Mouse (Mus musculus): ENCODE results near the gene Hdac9.

Gene Hdac9

GRCm38 (mm10) chr12:34327111-34327510 is 589.8 kb downstream of the Hdac9 start:
- DNase-seq = no peak

GRCm38 (mm10) chr12:34312113-34312719 is 604.7 kb downstream of the Hdac9 start:
- DNase-seq = no peak

- peak; percentile 13 for DNase-seq
These were observed 611.4 kb downstream of the Hdac9 start for GRCm38 (mm10) chr12:34305453-34305852.

- DNase-seq = no peak
These were observed 624.5 kb downstream of the Hdac9 start for GRCm38 (mm10) chr12:34292346-34292745.

- no peak for DNase-seq
These were observed 629.7 kb downstream of the Hdac9 start for GRCm38 (mm10) chr12:34287218-34287617.

GRCm38 (mm10) chr12:34284888-34285287 is 632.0 kb downstream of the Hdac9 start:
- no peak for DNase-seq

- no peak for DNase-seq
These were observed 632.5 kb downstream of the Hdac9 start for GRCm38 (mm10) chr12:34284396-34284795.

- no peak for DNase-seq
These were observed 638.1 kb downstream of the Hdac9 start for GRCm38 (mm10) chr12:34278822-34279221.

GRCm38 (mm10) chr12:34273816-34274215 is 643.1 kb downstream of the Hdac9 start:
- DNase-seq = no peak

- DNase-seq = peak; percentile 23
These were observed 646.8 kb downstream of the Hdac9 start for GRCm38 (mm10) chr12:34270096-34270495.

GRCm38 (mm10) chr12:34269472-34270040 is 647.3 kb downstream of the Hdac9 start:
- peak; percentile 76 for DNase-seq

- no peak for DNase-seq
These were observed 657.2 kb downstream of the Hdac9 start for GRCm38 (mm10) chr12:34259651-34260050.

- no peak for DNase-seq
These were observed 667.7 kb downstream of the Hdac9 start for GRCm38 (mm10) chr12:34249160-34249559.

GRCm38 (mm10) chr12:34248193-34249121 is 668.4 kb downstream of the Hdac9 start:
- peak; percentile 56 for DNase-seq

- DNase-seq = no peak
These were observed 678.1 kb downstream of the Hdac9 start for GRCm38 (mm10) chr12:34238796-34239195.

- no peak for DNase-seq
These were observed 685.2 kb downstream of the Hdac9 start for GRCm38 (mm10) chr12:34231621-34232150.

GRCm38 (mm10) chr12:34224505-34224904 is 692.4 kb downstream of the Hdac9 start:
- DNase-seq = no peak

GRCm38 (mm10) chr12:34221014-34221413 is 695.9 kb downstream of the Hdac9 start:
- DNase-seq = peak; percentile 72

- peak; percentile 54 for DNase-seq
These were observed 696.6 kb downstream of the Hdac9 start for GRCm38 (mm10) chr12:34220051-34220926.

GRCm38 (mm10) chr12:34218561-34218960 is 698.3 kb downstream of the Hdac9 start:
- no peak for DNase-seq

- DNase-seq = peak; percentile 63
These were observed 701.6 kb downstream of the Hdac9 start for GRCm38 (mm10) chr12:34215023-34216020.
